Mouse (Mus musculus) ES-E14 (cell line): ENCODE results near the gene Scrn1. TPM values are rescaled to one million over a fixed set of nuclear protein-coding genes. Genes with fewer than 3 reads are reported as not detected.

Experiments used
- DNase-seq: peaks from one replicate; pipeline ENCODE4 v3.0.0-alpha.2; 2013; ENCODE audit warnings: low read depth, low spot score
- H3K27ac ChIP-seq: 2 replicates; pipeline ENCODE4 v1.5.1; 2012; ENCODE audit warnings: low read depth, mild to moderate bottlenecking, low read length, moderate library complexity, mixed read lengths; ENCODE audit not compliant: poor library complexity, insufficient read depth, severe bottlenecking
- H3K36me3 ChIP-seq: 2 replicates; pipeline ENCODE4 v1.6.1; 2012; ENCODE audit warnings: mild to moderate bottlenecking, low read length, moderate library complexity, mixed read lengths; ENCODE audit not compliant: control insufficient read depth, poor library complexity, insufficient read depth, severe bottlenecking
- H3K4me1 ChIP-seq, 2 experiments: fragments of 150-350 bp in 1 of 2; sonication (generic) in 1 of 2; 2 replicates each; pipeline ENCODE4 v1.6.1; 2012; ENCODE audit warnings: low read length in 2 of 2, mild to moderate bottlenecking in 1 of 2, mixed read lengths in 1 of 2; ENCODE audit not compliant: control insufficient read depth in 2 of 2, insufficient read depth in 2 of 2, poor library complexity in 1 of 2
- H3K4me3 ChIP-seq, 2 experiments: fragments of 150-350 bp in 1 of 2; sonication (generic) in 1 of 2; 2 replicates each; pipeline ENCODE4 v1.5.1; 2012; ENCODE audit warnings: low read length in 2 of 2, low read depth in 1 of 2, mild to moderate bottlenecking in 1 of 2, mixed read lengths in 1 of 2; ENCODE audit not compliant: insufficient read depth in 1 of 2, poor library complexity in 1 of 2, severe bottlenecking in 1 of 2
- H3K9ac ChIP-seq: 2 replicates; pipeline ENCODE4 v1.6.1; 2012; ENCODE audit warnings: low read depth, mild to moderate bottlenecking, low read length, mixed read lengths; ENCODE audit not compliant: poor library complexity, insufficient read depth, severe bottlenecking
- H3K9me3 ChIP-seq: fragments of 150-350 bp; sonication (generic); 2 replicates; pipeline ENCODE4 v1.6.1; 2012; ENCODE audit warnings: low read depth, mild to moderate bottlenecking, low read length; ENCODE audit not compliant: control insufficient read depth, insufficient read depth
- CHD2 ChIP-seq: IDR thresholded peaks from 2 replicates; pipeline ENCODE4 v1.6.1; 2014; ENCODE audit warnings: mild to moderate bottlenecking, low read depth, low read length, inconsistent platforms
- HCFC1 ChIP-seq: IDR thresholded peaks from 2 replicates; pipeline ENCODE4 v1.6.1; 2012; ENCODE audit warnings: low read length, inconsistent platforms, borderline replicate concordance; ENCODE audit not compliant: insufficient read depth
- MAFK ChIP-seq: IDR thresholded peaks from 2 replicates; pipeline ENCODE4 v1.6.1; 2014; ENCODE audit warnings: mild to moderate bottlenecking, low read depth, low read length, inconsistent platforms; ENCODE audit not compliant: insufficient read depth
- ZC3H11A ChIP-seq: IDR thresholded peaks from 2 replicates; pipeline ENCODE4 v1.6.1; 2012; ENCODE audit warnings: low read depth, mild to moderate bottlenecking, inconsistent platforms, low read length, borderline replicate concordance
- ZNF384 ChIP-seq: IDR thresholded peaks from 2 replicates; pipeline ENCODE4 v1.6.1; 2012; ENCODE audit warnings: low read depth, low read length, inconsistent platforms
- in situ Hi-C, 2 experiments: fragments of 600-800 bp; cut with MboI; formaldehyde crosslinking; loops; one replicate each; pipeline ENCODE4 v1.15.1; 2025; ENCODE audit warnings: low sequenced_read_pairs in 2 of 2, inconsistent platforms in 1 of 2; ENCODE audit not compliant: unreplicated experiment in 2 of 2
- total RNA-seq: library from RNA; depleted of rRNA; stranded (reverse); fragments of 300-350 nt; gene quantifications from 2 replicates; pipeline ENCODE4 v1.2.3, GENCODE M21; 2012

Gene Scrn1
- total RNA-seq, 1 experiment: 8.9 TPM

DNA sequence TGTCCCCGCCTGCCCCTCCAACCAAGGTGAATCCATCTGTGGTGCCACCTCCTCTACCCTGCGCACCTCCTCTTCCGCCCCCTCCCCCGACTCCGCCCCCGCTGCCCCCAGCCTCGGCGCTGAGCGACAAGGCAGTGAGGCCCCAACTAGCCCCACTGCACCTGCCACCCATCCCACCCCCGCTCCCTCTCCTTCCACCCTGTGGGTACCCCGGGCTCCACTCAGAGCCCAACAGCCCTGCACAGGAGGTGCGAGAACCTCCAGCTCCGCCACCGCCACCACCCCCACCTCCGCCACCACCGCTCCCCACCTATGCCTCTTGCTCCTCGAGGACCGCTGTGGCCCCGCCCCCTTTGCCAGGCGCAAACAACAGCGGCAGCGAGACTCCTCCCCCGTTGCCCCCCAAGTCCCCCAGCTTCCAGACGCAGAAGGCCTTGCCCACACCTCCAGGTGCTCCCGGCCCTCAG is 80.8 kb downstream of the Scrn1 start:
- no peak for TF ChIP-seq ZNF384
- no peak for TF ChIP-seq HCFC1
- TF ChIP-seq CHD2: no peak
- no peak for TF ChIP-seq MAFK
- TF ChIP-seq ZC3H11A: no peak
- Histone ChIP-seq H3K36me3 (no peaks in the 10 kb centered on the region), H3K9ac (peak overlapping the region; percentile 63; the same call in 1 of the 2 replicates), H3K9me3 (no peaks in the 10 kb centered on the region), H3K4me3 (peak overlapping the region; percentile 60 to 70), H3K4me1 (peaks cover 0 to 14% of the 10 kb centered on the region in 2 experiments; a peak in 3 of 4 replicates), H3K27ac (no peak overlapping the region)
- in situ Hi-C loops: no loop called here
- no peak for DNase-seq

GRCm38 (mm10) chr6:54485000-54485399 is 81.3 kb downstream of the Scrn1 start:
- H3K4me3 ChIP-seq: peak overlapping the region; percentile 60 to 70

GRCm38 (mm10) chr6:54481390-54482112 is 84.7 kb downstream of the Scrn1 start:
- Histone ChIP-seq H3K9ac (no peak overlapping the region), H3K4me1 (peaks cover 0 to 14% of the 10 kb centered on the region in 2 experiments; a peak in 3 of 4 replicates), H3K9me3 (no peaks in the 10 kb centered on the region), H3K36me3 (no peaks in the 10 kb centered on the region), H3K4me3 (no peak overlapping the region), H3K27ac (no peak overlapping the region)
- in situ Hi-C loops: no loop called here
- no peak for DNase-seq
- TF ChIP-seq HCFC1: no peak
- TF ChIP-seq CHD2: no peak
- TF ChIP-seq ZC3H11A: no peak

More at GRCm38 (mm10) chr6:54485000-54485399, 81.3 kb downstream of the Scrn1 start:
- DNase-seq: no peak
- TF ChIP-seq ZC3H11A (no peak), HCFC1 (no peak), ZNF384 (no peak), CHD2 (no peak), MAFK (no peak)
- Histone ChIP-seq H3K27ac (no peak overlapping the region), H3K4me1 (peaks cover 0 to 14% of the 10 kb centered on the region in 2 experiments; a peak in 3 of 4 replicates), H3K36me3 (no peaks in the 10 kb centered on the region), H3K9me3 (no peaks in the 10 kb centered on the region), H3K9ac (peak overlapping the region; percentile 65; the same call in 1 of the 2 replicates)
- in situ Hi-C loops: no loop called here

- DNase-seq: no peak
- in situ Hi-C loops: no loop called here
Observed at GRCm38 (mm10) chr6:54478646-54479324, 87.5 kb downstream of the Scrn1 start.

More at GRCm38 (mm10) chr6:54478646-54479324, 87.5 kb downstream of the Scrn1 start:
- H3K9me3 ChIP-seq: no peaks in the 10 kb centered on the region
- H3K9ac ChIP-seq: no peak overlapping the region
- H3K4me3 ChIP-seq: no peak overlapping the region
- no peaks in the 10 kb centered on the region for H3K36me3 ChIP-seq
- H3K4me1 ChIP-seq: no peaks in the 10 kb centered on the region
- TF ChIP-seq CHD2: no peak
- TF ChIP-seq ZC3H11A: no peak
- TF ChIP-seq HCFC1: no peak
- no peak for TF ChIP-seq ZNF384
- TF ChIP-seq MAFK: no peak
- no peak overlapping the region for H3K27ac ChIP-seq
